Mouse (Mus musculus) embryonic facial prominence, embryonic 11.5 days (tissue): Measurements from ENCODE around the gene Dgke. TPM values are rescaled to one million over a fixed set of nuclear protein-coding genes. Genes with fewer than 3 reads are reported as not detected.

ENCODE experiments used
- ATAC-seq: fragments of 200-750 bp; cut with Nextera tagmentation; replicated peaks from 2 replicates; pipeline ENCODE4 v1.8.0; 2017; ENCODE audit warnings: low read depth; ENCODE audit not compliant: insufficient number of reproducible peaks, low FRiP score, low TSS enrichment
- DNase-seq: peaks from one replicate; pipeline ENCODE4 v3.0.0-alpha.2; 2015; ENCODE audit warnings: low spot score
- H3K27ac ChIP-seq: fragments of 300-500 bp; sonication (generic); replicated peaks from 2 replicates; pipeline ENCODE4 v1.5.1; 2014; ENCODE audit warnings: mild to moderate bottlenecking, low read depth, low read length, control low read depth
- H3K27me3 ChIP-seq: fragments of 300-500 bp; sonication (generic); 2 replicates; pipeline ENCODE4 v1.6.1; 2014; ENCODE audit warnings: mild to moderate bottlenecking, low read length, moderate library complexity, mixed read lengths; ENCODE audit not compliant: control insufficient read depth, insufficient read depth
- H3K36me3 ChIP-seq: fragments of 300-500 bp; sonication (generic); replicated peaks from 2 replicates; pipeline ENCODE4 v1.6.1; 2014; ENCODE audit warnings: low read depth, mild to moderate bottlenecking, low read length, moderate library complexity, mixed read lengths; ENCODE audit not compliant: control insufficient read depth, insufficient read depth
- H3K4me1 ChIP-seq: fragments of 300-500 bp; sonication (generic); 2 replicates; pipeline ENCODE4 v1.6.1; 2014; ENCODE audit warnings: low read length, mixed read lengths; ENCODE audit not compliant: control insufficient read depth, insufficient read depth
- H3K4me2 ChIP-seq: fragments of 300-500 bp; sonication (generic); 2 replicates; pipeline ENCODE4 v1.6.1; 2014; ENCODE audit warnings: low read depth, mild to moderate bottlenecking, control low read depth, low read length, moderate library complexity
- H3K4me3 ChIP-seq: fragments of 300-500 bp; sonication (generic); 2 replicates; pipeline ENCODE4 v1.5.1; 2014; ENCODE audit warnings: low read depth, low read length, control low read depth
- H3K9ac ChIP-seq: fragments of 300-500 bp; sonication (generic); replicated peaks from 2 replicates; pipeline ENCODE4 v1.6.1; 2014; ENCODE audit warnings: mild to moderate bottlenecking, control low read depth, low read length
- H3K9me3 ChIP-seq: fragments of 300-500 bp; sonication (generic); replicated peaks from 2 replicates; pipeline ENCODE4 v1.6.1; 2016; ENCODE audit warnings: mild to moderate bottlenecking, low read length, inconsistent platforms, mixed read lengths; ENCODE audit not compliant: control insufficient read depth
- WGBS: fragments of 180-500 bp; shearing (Covaris S2); extraction: QIAGEN DNeasy Blood & Tissue Kit; methylation state at CpG from one replicate; pipeline ENCODE4 v1.1.7; 2014; 5-methylcytosine and 5-hydroxymethylcytosine counted together
- polyA plus RNA-seq: library from polyadenylated mRNA; unstranded; fragments of >200 nt; fragmentation: Nextera tagmentation; extraction: Ambion mirVana; gene quantifications from 2 replicates; pipeline ENCODE4 v1.2.1, GENCODE M21; 2014

The Dgke gene
- polyA plus RNA-seq, 1 experiment from 2014 or later, result 3.7 TPM

GRCm38 (mm10) chr11:89030552-89030951, 36.1 kb downstream of the Dgke start:
- Histone ChIP-seq H3K27ac (no peak overlapping the region), H3K36me3 (no peaks in the 10 kb centered on the region), H3K4me1 (no peaks in the 10 kb centered on the region), H3K9ac (no peak overlapping the region), H3K27me3 (no peaks in the 10 kb centered on the region), H3K9me3 (no peaks in the 10 kb centered on the region), H3K4me2 (no peak overlapping the region), H3K4me3 (no peak overlapping the region)
- DNase-seq (no peak), ATAC-seq (no peak)
- WGBS, result 79% methylated on average over 6 of the region's 6 CpGs

- Histone ChIP-seq H3K9me3 (no peaks in the 10 kb centered on the region), H3K4me1 (no peaks in the 10 kb centered on the region), H3K4me3 (no peak overlapping the region), H3K27ac (no peak overlapping the region), H3K9ac (no peak overlapping the region), H3K4me2 (no peak overlapping the region), H3K36me3 (no peaks in the 10 kb centered on the region), H3K27me3 (no peaks in the 10 kb centered on the region)
- DNase-seq (no peak), ATAC-seq (no peak)
- WGBS, result 50% methylated on average over 10 of the region's 10 CpGs
Observed at GRCm38 (mm10) chr11:89028871-89029405, 37.7 kb downstream of the Dgke start.

- Histone ChIP-seq H3K27ac (no peak overlapping the region), H3K9me3 (no peaks in the 10 kb centered on the region), H3K4me1 (no peaks in the 10 kb centered on the region), H3K9ac (no peak overlapping the region), H3K4me2 (no peak overlapping the region), H3K27me3 (no peaks in the 10 kb centered on the region), H3K4me3 (no peak overlapping the region), H3K36me3 (no peaks in the 10 kb centered on the region)
- WGBS, result 82% methylated on average over 10 of the region's 10 CpGs
- ATAC-seq, result no peak
- no peak for DNase-seq
Observed at GRCm38 (mm10) chr11:89027955-89028361, 38.7 kb downstream of the Dgke start.

GRCm38 (mm10) chr11:89026117-89026516, 40.5 kb downstream of the Dgke start:
- Histone ChIP-seq H3K4me2 (no peak overlapping the region), H3K36me3 (no peaks in the 10 kb centered on the region), H3K4me1 (no peaks in the 10 kb centered on the region), H3K9ac (no peak overlapping the region), H3K27me3 (no peaks in the 10 kb centered on the region), H3K9me3 (no peaks in the 10 kb centered on the region), H3K27ac (no peak overlapping the region), H3K4me3 (no peak overlapping the region)
- WGBS, result 89% methylated on average over 3 of the region's 3 CpGs
- DNase-seq, result no peak
- ATAC-seq, result no peak

- H3K9me3 ChIP-seq, result no peaks in the 10 kb centered on the region
- ATAC-seq (no peak), DNase-seq (no peak)
- no peak overlapping the region for H3K9ac ChIP-seq
- H3K27ac ChIP-seq, result no peak overlapping the region
- no peak overlapping the region for H3K4me2 ChIP-seq
- H3K4me3 ChIP-seq, result no peak overlapping the region
- no peaks in the 10 kb centered on the region for H3K4me1 ChIP-seq
- no peaks in the 10 kb centered on the region for H3K36me3 ChIP-seq
- 82% methylated on average over 3 of the region's 3 CpGs for WGBS
- H3K27me3 ChIP-seq, result no peaks in the 10 kb centered on the region
Observed at GRCm38 (mm10) chr11:89025603-89026002, 41.0 kb downstream of the Dgke start.

GRCm38 (mm10) chr11:89024181-89024881, 42.3 kb downstream of the Dgke start:
- no peak overlapping the region for H3K4me3 ChIP-seq
- no peak overlapping the region for H3K9ac ChIP-seq
- H3K9me3 ChIP-seq, result no peaks in the 10 kb centered on the region
- no peaks in the 10 kb centered on the region for H3K27me3 ChIP-seq
- no peak for ATAC-seq
- no peak overlapping the region for H3K27ac ChIP-seq
- 64% methylated on average over 11 of the region's 11 CpGs for WGBS
- H3K36me3 ChIP-seq, result no peaks in the 10 kb centered on the region
- no peak overlapping the region for H3K4me2 ChIP-seq
- no peak for DNase-seq
- H3K4me1 ChIP-seq, result no peaks in the 10 kb centered on the region

GRCm38 (mm10) chr11:89023477-89023876, 43.2 kb downstream of the Dgke start:
- no peak for ATAC-seq
- H3K27ac ChIP-seq, result no peak overlapping the region
- H3K36me3 ChIP-seq, result no peaks in the 10 kb centered on the region
- H3K27me3 ChIP-seq, result no peaks in the 10 kb centered on the region
- DNase-seq, result no peak
- H3K9ac ChIP-seq, result no peak overlapping the region
- H3K4me1 ChIP-seq, result no peaks in the 10 kb centered on the region
- H3K4me2 ChIP-seq, result no peak overlapping the region
- 78% methylated on average over 10 of the region's 10 CpGs for WGBS
- no peak overlapping the region for H3K4me3 ChIP-seq
- no peaks in the 10 kb centered on the region for H3K9me3 ChIP-seq

- no peak for ATAC-seq
- H3K36me3 ChIP-seq, result no peaks in the 10 kb centered on the region
- H3K9ac ChIP-seq, result no peak overlapping the region
- WGBS, result 70% methylated on average over 8 of the region's 8 CpGs
- no peak for DNase-seq
- H3K4me1 ChIP-seq, result no peaks in the 10 kb centered on the region
- H3K4me2 ChIP-seq, result no peak overlapping the region
- H3K4me3 ChIP-seq, result no peak overlapping the region
- no peaks in the 10 kb centered on the region for H3K9me3 ChIP-seq
- no peak overlapping the region for H3K27ac ChIP-seq
- H3K27me3 ChIP-seq, result no peaks in the 10 kb centered on the region
Observed at GRCm38 (mm10) chr11:89022120-89022731, 44.4 kb downstream of the Dgke start.
